Mouse (Mus musculus): ENCODE measurements around the gene Pea15a. TPM values are rescaled to one million over a fixed set of nuclear protein-coding genes. Genes with fewer than 3 reads are reported as not detected.

Gene Pea15a
- total RNA-seq, 2 experiments from 2014 or later = 22.5 to 28.4 TPM

GRCm38 (mm10) chr1:172183915-172184314 lies 22.7 kb downstream of the Pea15a start:
- intact Hi-C loops (cut with DNase I) = no loop called here
- DNase-seq = no peak

GRCm38 (mm10) chr1:172183056-172183455 lies 23.5 kb downstream of the Pea15a start:
- intact Hi-C loops (cut with DNase I) = no loop called here
- no peak for DNase-seq

GRCm38 (mm10) chr1:172181777-172182176 lies 24.8 kb downstream of the Pea15a start:
- intact Hi-C loops (cut with DNase I) = no loop called here
- DNase-seq = no peak

DNA sequence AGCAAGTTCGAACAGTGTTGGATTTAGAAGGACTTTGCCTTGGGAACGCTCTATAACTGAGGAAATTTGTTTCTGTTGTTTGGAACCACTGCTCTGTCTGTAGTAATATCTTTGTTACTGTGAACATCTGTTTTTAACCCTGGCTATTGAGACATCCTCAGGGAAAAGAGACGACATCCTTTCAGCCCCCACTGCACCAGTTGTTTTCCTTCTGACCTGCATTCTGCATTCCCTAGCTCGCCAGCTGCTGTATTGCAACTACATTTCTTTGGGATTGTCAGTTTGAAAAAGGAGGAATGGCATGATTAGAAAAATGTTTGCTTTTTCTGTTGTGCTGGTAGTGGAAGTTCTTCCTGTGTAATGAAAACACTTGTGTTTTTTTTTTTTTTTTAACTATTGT lies 25.7 kb downstream of the Pea15a start:
- no peak for DNase-seq
- intact Hi-C loops (cut with DNase I) = no loop called here

- intact Hi-C loops (cut with DNase I) = no loop called here
- no peak for DNase-seq
Measured at GRCm38 (mm10) chr1:172179102-172179501, 27.5 kb downstream of the Pea15a start.

DNA sequence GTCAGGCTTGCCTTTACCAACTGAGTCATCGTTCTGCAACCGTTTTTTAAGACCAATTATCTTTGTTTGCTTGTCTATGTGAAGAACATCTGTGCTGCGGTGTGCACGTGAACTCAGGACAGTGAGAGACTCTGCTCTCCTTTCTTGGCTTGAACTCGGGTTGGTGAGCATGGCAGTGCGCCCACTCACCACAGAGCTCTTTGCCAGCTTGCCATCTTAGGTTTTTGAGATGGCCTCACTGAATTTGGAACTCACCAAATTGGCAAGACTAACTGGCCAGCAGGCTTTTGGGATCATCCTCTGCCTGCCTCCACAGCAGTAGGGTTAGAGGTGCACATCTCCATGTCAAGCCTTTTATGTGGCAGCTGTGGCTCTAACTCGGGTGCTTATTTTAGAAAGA lies 28.8 kb downstream of the Pea15a start:
- intact Hi-C loops (cut with DNase I) = no loop called here
- no peak for DNase-seq

DNA sequence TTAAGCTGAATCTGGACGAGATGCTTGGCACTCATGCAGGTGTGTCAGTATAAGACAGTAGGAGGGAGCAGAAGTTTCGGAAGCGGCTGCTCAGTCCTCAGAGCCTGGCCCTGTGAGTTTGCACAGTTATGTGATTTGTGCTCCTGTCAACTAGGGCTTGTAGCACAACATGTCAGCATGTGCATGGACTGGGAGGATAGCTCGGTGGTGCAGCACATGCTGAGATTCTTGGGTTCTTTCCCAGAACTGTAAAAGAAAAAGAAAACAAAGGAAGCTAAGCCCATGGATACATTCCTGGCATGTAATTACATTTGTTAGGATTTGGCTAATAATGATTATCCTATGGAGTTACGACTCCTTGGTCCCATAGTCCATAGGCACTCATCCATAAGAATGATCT lies 33.4 kb downstream of the Pea15a start:
- intact Hi-C loops (cut with DNase I) = no loop called here
- DNase-seq = no peak

DNA sequence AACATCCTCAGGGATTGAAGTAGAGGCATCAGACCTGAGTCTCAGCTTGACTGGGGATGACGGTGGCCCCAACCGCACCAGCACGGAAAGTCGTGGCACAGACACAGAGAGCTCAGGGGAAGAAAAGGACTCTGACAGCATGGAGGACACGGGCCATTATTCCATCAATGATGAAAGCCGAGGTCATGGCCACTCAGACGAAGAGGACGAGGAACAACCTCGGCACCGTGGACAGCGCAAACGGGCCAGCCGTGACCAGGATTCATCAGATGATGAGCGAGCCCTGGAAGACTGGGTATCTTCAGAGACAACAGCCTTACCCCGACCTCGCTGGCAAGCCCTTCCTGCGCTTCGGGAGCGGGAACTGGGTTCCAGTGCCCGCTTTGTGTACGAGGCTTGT lies 34.2 kb downstream of the Pea15a start:
- intact Hi-C loops (cut with DNase I) = no loop called here
- DNase-seq = no peak

DNA sequence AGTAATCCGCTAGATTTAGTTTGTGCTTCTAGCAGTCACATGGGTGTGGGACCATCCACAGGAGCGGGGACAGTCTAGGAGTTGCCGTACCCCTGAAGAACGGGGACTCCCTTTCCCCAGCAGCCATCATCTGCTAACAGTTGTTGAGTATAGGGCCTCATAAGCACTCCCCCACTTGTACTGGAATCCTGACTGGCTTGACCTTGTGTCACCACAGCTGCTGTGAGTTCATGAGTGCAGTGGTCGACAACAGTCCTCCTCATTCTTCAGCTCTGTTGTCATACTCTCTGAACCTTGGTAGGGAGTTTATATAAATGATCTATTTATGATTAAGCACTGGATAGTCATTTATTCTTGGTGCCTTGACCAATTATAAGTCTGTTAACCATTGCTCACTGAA lies 36.8 kb downstream of the Pea15a start:
- DNase-seq = no peak
- intact Hi-C loops (cut with DNase I) = no loop called here

GRCm38 (mm10) chr1:172167911-172168310 lies 38.7 kb downstream of the Pea15a start:
- DNase-seq = no peak
- intact Hi-C loops (cut with DNase I) = no loop called here

DNA sequence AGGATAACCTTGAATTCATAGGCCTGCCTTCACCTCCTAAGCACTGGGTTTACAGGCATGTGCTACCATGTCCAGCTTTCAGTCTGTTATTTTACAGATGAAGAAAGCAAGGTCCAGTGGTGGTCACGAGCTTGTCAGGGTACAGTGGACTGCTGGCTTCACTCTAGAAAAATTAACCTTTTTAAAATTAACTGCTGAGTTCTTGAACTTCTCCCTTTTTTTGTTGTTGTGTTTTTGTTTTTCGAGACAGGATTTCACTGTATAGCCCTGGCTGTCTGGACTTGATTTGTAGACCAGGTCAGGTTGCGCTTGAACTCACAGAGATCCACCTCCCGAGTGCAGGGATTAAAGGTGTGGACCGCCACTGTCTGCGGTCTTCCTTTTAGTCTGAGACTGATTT lies 43.6 kb downstream of the Pea15a start:
- intact Hi-C loops (cut with DNase I) = loop anchor here (5.0 kb wide), 1 partner anchor 84 kb away; no protein-coding TSS in a partner anchor
- DNase-seq = no peak

DNA sequence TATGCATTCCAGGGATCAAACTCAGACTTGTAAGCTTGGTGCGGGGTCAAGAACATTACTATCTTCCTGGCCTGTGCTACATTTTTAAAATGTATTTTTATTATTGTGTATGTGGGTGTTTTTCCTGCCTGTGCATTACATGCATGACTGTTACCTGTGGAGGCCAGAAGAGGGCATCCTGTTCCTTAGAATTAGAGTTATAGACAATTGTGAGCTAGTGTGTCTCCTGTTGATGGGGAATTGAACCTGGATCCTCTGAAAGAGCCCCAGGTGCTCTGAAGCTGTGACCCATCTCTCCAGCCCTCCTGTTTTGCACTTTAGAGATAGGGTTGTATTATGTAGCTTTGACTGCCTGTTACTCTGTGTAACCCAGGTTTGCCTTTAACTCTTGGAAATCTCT lies 44.6 kb downstream of the Pea15a start:
- intact Hi-C loops (cut with DNase I) = loop anchor here (5.0 kb wide), 1 partner anchor 85 kb away; no protein-coding TSS in a partner anchor

GRCm38 (mm10) chr1:172160508-172160907 lies 46.1 kb downstream of the Pea15a start:
- no peak for DNase-seq
- intact Hi-C loops (cut with DNase I) = loop anchor here (5.0 kb wide), 1 partner anchor 87 kb away; no protein-coding TSS in a partner anchor

More for the DNA sequence above, 44.6 kb downstream of the Pea15a start:
- no peak for DNase-seq

DNA sequence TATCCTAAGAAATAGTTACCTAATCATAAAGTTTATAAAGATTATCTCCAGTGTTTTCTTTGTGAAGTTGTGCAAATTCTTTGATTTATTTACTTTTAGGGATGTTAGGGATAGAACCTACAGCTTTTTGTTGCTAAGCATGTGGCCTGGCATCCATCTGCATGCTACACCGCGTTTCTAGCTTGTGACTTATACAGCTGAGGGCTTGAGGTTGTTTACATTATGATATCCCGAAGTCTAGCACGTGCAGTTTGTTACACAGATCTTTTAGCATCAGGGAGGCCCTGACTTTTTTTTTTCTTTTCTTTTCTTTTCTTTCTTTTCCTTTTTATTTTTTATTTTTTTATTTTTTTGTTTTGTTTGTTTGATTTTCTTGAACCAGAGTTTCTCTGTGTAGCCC lies 46.6 kb downstream of the Pea15a start:
- intact Hi-C loops (cut with DNase I) = loop anchor here (5.0 kb wide), 1 partner anchor 87 kb away; no protein-coding TSS in a partner anchor
- no peak for DNase-seq

GRCm38 (mm10) chr1:172155518-172155917 lies 51.1 kb downstream of the Pea15a start:
- DNase-seq = no peak
- intact Hi-C loops (cut with DNase I) = no loop called here

DNA sequence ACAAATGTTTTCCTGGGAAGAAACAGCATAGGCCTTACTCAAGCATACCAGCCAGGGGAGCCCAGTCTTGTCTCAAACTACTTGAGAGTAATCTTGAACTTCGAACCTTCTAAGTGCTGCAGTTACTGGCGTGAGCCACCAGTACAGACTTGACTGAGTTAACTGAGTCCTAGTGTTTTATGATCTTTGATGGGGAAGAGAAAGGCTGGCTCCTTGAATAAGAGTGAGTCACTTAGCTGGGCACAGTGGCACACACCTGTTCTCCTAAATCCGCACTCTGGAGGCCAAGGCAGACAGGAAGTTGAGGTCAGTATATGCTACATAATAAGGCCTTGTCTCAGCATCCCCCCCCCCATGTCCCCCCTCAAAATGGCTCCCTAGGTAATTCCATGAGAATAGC lies 52.1 kb downstream of the Pea15a start:
- intact Hi-C loops (cut with DNase I) = no loop called here
- DNase-seq = no peak

- no peak for DNase-seq
- intact Hi-C loops (cut with DNase I) = loop anchor here (5.0 to 10.0 kb wide), 3 partner anchors 56 to 163 kb away; partner anchors contain the start of gene Pea15a
Measured at GRCm38 (mm10) chr1:172148955-172149815, 57.4 kb downstream of the Pea15a start.

- peak in 1 of 2 experiments; percentile 22 for DNase-seq
- intact Hi-C loops (cut with DNase I) = loop anchor here (5.0 to 10.0 kb wide), 3 partner anchors 56 to 164 kb away; partner anchors contain the start of gene Pea15a
Measured at GRCm38 (mm10) chr1:172148279-172148954, 58.2 kb downstream of the Pea15a start.

DNA sequence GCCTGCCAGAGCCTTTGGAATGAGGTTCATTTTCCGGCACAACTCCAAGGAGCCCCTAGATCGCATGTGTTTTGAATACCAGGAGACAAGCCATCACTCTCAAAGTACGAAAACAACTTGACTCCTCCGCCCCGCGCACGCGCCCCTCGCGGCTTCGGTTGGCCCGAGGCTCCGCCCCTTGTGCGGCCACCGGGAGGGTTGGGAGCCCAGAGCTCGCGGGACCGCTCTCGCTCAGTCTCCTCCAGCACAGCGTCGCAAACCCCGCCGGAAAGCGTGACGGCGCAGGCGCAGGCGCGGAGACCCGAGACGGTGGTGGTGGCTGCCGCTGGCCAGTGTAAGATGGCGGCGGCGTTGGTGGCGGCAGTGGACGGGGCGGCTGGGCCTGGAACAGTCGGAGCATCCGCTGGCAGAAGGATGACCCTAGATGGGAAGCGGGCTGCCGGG lies 58.7 kb downstream of the Pea15a start, which contains the start of gene Dcaf8:
Dcaf8 (plus strand) TSS at position 250 of the 444 bp plus-strand sequence.
- DNase-seq = peak; percentile 96 to 98
- intact Hi-C loops (cut with DNase I) = loop anchor here (5.0 to 10.0 kb wide), 3 partner anchors 57 to 164 kb away; partner anchors contain the start of gene Pea15a

Data from gastrocnemius, postnatal 36 days (tissue).